7 mouse cellular contexts compared by ENCODE assay signal in genomic region chr4:98922643-98923567, GRCm38 (mm10). TPM values are rescaled to one million over a fixed set of nuclear protein-coding genes. Genes with fewer than 3 reads are reported as not detected.
A peak's percentile ranks its signal among the peaks of the same experiment; 100 is the strongest.
DNase-seq lines count a peak whose midpoint lies in the region; ATAC-seq and TF ChIP-seq lines count a peak whose summit lies in the region.

No protein-coding gene starts in this region.

- peak overlapping the region; percentile 86 for H3K4me2 ChIP-seq in intestine, postnatal 0 days (replicated peaks; ENCODE audit: low read depth)
- peak overlapping the region; percentile 79 for H3K4me2 ChIP-seq in midbrain, embryonic 12.5 days (replicated peaks)

- peaks cover 9% of the 10 kb centered on the region for H3K36me3 ChIP-seq in embryonic facial prominence, embryonic 10.5 days (replicated peaks)
- H3K36me3 ChIP-seq in intestine, postnatal 0 days (ENCODE audit: control insufficient read depth, insufficient read depth), result no peaks in the 10 kb centered on the region
- no peaks in the 10 kb centered on the region for H3K36me3 ChIP-seq in midbrain, embryonic 12.5 days
- no peaks in the 10 kb centered on the region for H3K36me3 ChIP-seq in small intestine, adult 2 months (ENCODE audit: control insufficient read depth, insufficient read depth, low read length)

- under 1% methylated on average over 53 of the region's 53 CpGs for WGBS in embryonic facial prominence, embryonic 10.5 days
- WGBS in intestine, postnatal 0 days, result under 1% methylated on average over 53 of the region's 53 CpGs
- under 1% methylated on average over 53 of the region's 53 CpGs for WGBS in midbrain, embryonic 12.5 days
- under 1% methylated on average over 53 of the region's 53 CpGs for WGBS in small intestine, adult 2 months

- H3K4me1 ChIP-seq in embryonic facial prominence, embryonic 10.5 days, result peaks cover 17% of the 10 kb centered on the region
- peaks cover under 1% of the 10 kb centered on the region; the same call in 1 of the 2 replicates for H3K4me1 ChIP-seq in intestine, postnatal 0 days (replicated peaks; ENCODE audit: control insufficient read depth, insufficient read depth, low read length)
- H3K4me1 ChIP-seq in midbrain, embryonic 12.5 days, result peaks cover 19% of the 10 kb centered on the region
- peaks cover 2% of the 10 kb centered on the region; the same call in 1 of the 2 replicates for H3K4me1 ChIP-seq in small intestine, adult 2 months (ENCODE audit: control insufficient read depth, insufficient read depth, insufficient read length, low read length)

- peak overlapping the region; percentile 91 for H3K9ac ChIP-seq in intestine, postnatal 0 days (ENCODE audit: low read depth, low read length)
- peak overlapping the region; percentile 93 for H3K9ac ChIP-seq in midbrain, embryonic 12.5 days (replicated peaks)

- peak; percentile 96 for ATAC-seq in intestine, postnatal 0 days
- peak; percentile 96 for ATAC-seq in midbrain, embryonic 12.5 days (ENCODE audit: low FRiP score, low read depth)

- DNase-seq in adrenal gland, postnatal 10 days, result peak; percentile 95
- peak; percentile 99 for DNase-seq in embryonic facial prominence, embryonic 10.5 days (ENCODE audit: low spot score)
- DNase-seq in gonadal fat pad, adult 2 months (ENCODE audit: low read depth), result peak; percentile 99
- peak; percentile 99 for DNase-seq in left cerebral cortex, postnatal 4 days

- H3K4me3 ChIP-seq in embryonic facial prominence, embryonic 10.5 days, result peak overlapping the region; percentile 95
- peak overlapping the region; percentile 96 for H3K4me3 ChIP-seq in intestine, postnatal 0 days (ENCODE audit: low read depth, low read length)
- peak overlapping the region; percentile 90 for H3K4me3 ChIP-seq in midbrain, embryonic 12.5 days
- peak overlapping the region; percentile 86 for H3K4me3 ChIP-seq in small intestine, adult 2 months (ENCODE audit: low read depth, low read length)

- no peaks in the 10 kb centered on the region for H3K9me3 ChIP-seq in embryonic facial prominence, embryonic 10.5 days
- no peaks in the 10 kb centered on the region for H3K9me3 ChIP-seq in intestine, postnatal 0 days (ENCODE audit: control insufficient read depth)
- no peaks in the 10 kb centered on the region for H3K9me3 ChIP-seq in midbrain, embryonic 12.5 days

- TF ChIP-seq CTCF in intestine, postnatal 0 days (IDR thresholded peaks at IDR 0.05; ENCODE audit: low read depth), result no peak
- TF ChIP-seq CTCF in small intestine, adult 2 months (IDR thresholded peaks at IDR 0.05; ENCODE audit: extremely low read depth, insufficient read length, insufficient replicate concordance, low read depth, low read length), result no peak

- peak; percentile 85 for TF ChIP-seq POLR2A in small intestine, adult 2 months (IDR thresholded peaks at IDR 0.05; ENCODE audit: low read depth, low read length)

- intact Hi-C loops in left cerebral cortex, postnatal 4 days (cut with DNase I), result no loop called here

- H3K27ac ChIP-seq in embryonic facial prominence, embryonic 10.5 days (replicated peaks), result peak overlapping the region; percentile 99
- peak overlapping the region; percentile 99 for H3K27ac ChIP-seq in intestine, postnatal 0 days (ENCODE audit: low read depth, low read length)
- peak overlapping the region; percentile 97 for H3K27ac ChIP-seq in midbrain, embryonic 12.5 days (replicated peaks)
- H3K27ac ChIP-seq in small intestine, adult 2 months (ENCODE audit: insufficient read depth, low read depth, low read length), result peak overlapping the region; percentile 100

- no peaks in the 10 kb centered on the region for H3K27me3 ChIP-seq in embryonic facial prominence, embryonic 10.5 days (replicated peaks; ENCODE audit: low read depth, poor library complexity, severe bottlenecking)
- H3K27me3 ChIP-seq in intestine, postnatal 0 days (replicated peaks; ENCODE audit: control insufficient read depth, insufficient read depth, low read length), result no peaks in the 10 kb centered on the region
- no peaks in the 10 kb centered on the region for H3K27me3 ChIP-seq in midbrain, embryonic 12.5 days
- no peaks in the 10 kb centered on the region for H3K27me3 ChIP-seq in small intestine, adult 2 months (ENCODE audit: control insufficient read depth, insufficient read depth, low read length)

RNA-seq across cellular contexts. Expression of gene Usp1, which starts 0.7 kb away (rescaled TPM):
- 10 to 100 TPM; 37.8 to 42.9 TPM for total RNA-seq in adrenal gland, postnatal 10 days (2021)
- polyA plus RNA-seq in embryonic facial prominence, embryonic 10.5 days (2016; fragmentation: Nextera tagmentation; extraction: Ambion mirVana), result 98.8 and 102 TPM in 2 replicates
- polyA plus RNA-seq in gonadal fat pad, adult 2 months (2012; rRNA removed), result 11.0 and 20.7 TPM in 2 replicates
- polyA plus RNA-seq in intestine, postnatal 0 days (2015; fragmentation: Nextera tagmentation; extraction: Ambion mirVana), result 42.2 and 51.0 TPM in 2 replicates
- 10 to 100 TPM; 21.4 to 23.8 TPM for total RNA-seq in left cerebral cortex, postnatal 4 days (2021)
- polyA plus RNA-seq in midbrain, embryonic 12.5 days (2016; fragmentation: Nextera tagmentation; extraction: Ambion mirVana), result 126 and 138 TPM in 2 replicates
- polyA plus RNA-seq in small intestine, adult 2 months (2012; rRNA removed), result 74.6 and 146 TPM in 2 replicates

Comparison
In these comparisons a context has a peak if more than half of its experiments do, and no peak if none do; other contexts are left out.
1. Peak in every context shown above with its lines: DNase-seq, ATAC-seq, H3K4me3 ChIP-seq and H3K27ac ChIP-seq.